Mouse (Mus musculus): ENCODE results near the gene Zfp354a. TPM values are rescaled to one million over a fixed set of nuclear protein-coding genes. Genes with fewer than 3 reads are reported as not detected.

The Zfp354a gene
- total RNA-seq, 2 experiments from 2014 or later = 7.7 to 9.6 TPM

Other genes starting within 250 kb of the Zfp354a start
- 10 to 100 TPM; 46.4 to 51.7 TPM for gene Zfp354c, start 231.5 kb upstream of the Zfp354a start, total RNA-seq (2021)
- gene Zfp879, start 217.7 kb upstream of the Zfp354a start, total RNA-seq (2021) = 1 to 10 TPM; 3.1 to 4.4 TPM
- not detected for gene Grm6, start 208.6 kb upstream of the Zfp354a start, total RNA-seq (2021)
- gene Zfp454, start 171.6 kb upstream of the Zfp354a start, total RNA-seq (2021) = 1 to 10 TPM; 6.1 to 6.5 TPM
- gene Zfp2, start 143.1 kb upstream of the Zfp354a start, total RNA-seq (2021) = 10 to 100 TPM; 16.4 to 18.0 TPM
- gene Zfp354b, start 127.6 kb upstream of the Zfp354a start, total RNA-seq (2021) = 1 to 10 TPM; 4.8 to 6.6 TPM
- gene 4933414I15Rik, start 115.5 kb upstream of the Zfp354a start, total RNA-seq (2021) = not detected
- not detected for gene Prop1, start 105.5 kb upstream of the Zfp354a start, total RNA-seq (2021)
- gene Olfr1378, start 92.7 kb upstream of the Zfp354a start, total RNA-seq (2021) = not detected
- not detected for gene Olfr1377, start 77.3 kb upstream of the Zfp354a start, total RNA-seq (2021)
- gene Olfr51, start 55.7 kb upstream of the Zfp354a start, total RNA-seq (2021) = not detected
- gene Olfr54, start 45.0 kb upstream of the Zfp354a start, total RNA-seq (2021) = not detected
- not detected for gene Olfr1375, start 11.1 kb upstream of the Zfp354a start, total RNA-seq (2021)
- gene Gm12569, start 161.2 kb downstream of the Zfp354a start, total RNA-seq (2021) = not detected
- gene Clk4, start 202.5 kb downstream of the Zfp354a start, total RNA-seq (2021) = 100 to 1,000 TPM; 109 to 116 TPM
- gene BC049762, start 203.8 kb downstream of the Zfp354a start, total RNA-seq (2021) = not detected
- gene Col23a1, start 230.7 kb downstream of the Zfp354a start, total RNA-seq (2021) = 1 to 10 TPM; 6.5 to 6.7 TPM

Data from layer of hippocampus, postnatal 14 days (tissue).